Mouse (Mus musculus): Measurements from ENCODE around the gene Fhad1.

- no peak for TF ChIP-seq CTCF (IDR thresholded peaks at IDR 0.05; ENCODE audit: low read depth, low read length)
- no peak for TF ChIP-seq POLR2A (IDR thresholded peaks at IDR 0.05; ENCODE audit: borderline replicate concordance, low read depth, low read length)
Observed at GRCm38 (mm10) chr4:141952114-141952513, 62.8 kb downstream of the Fhad1 start.

Measured in bone marrow macrophage, adult 2 months (primary cell).